Mouse (Mus musculus) lung, postnatal 0 days (tissue): ENCODE measurements around the gene Mas1. TPM values are rescaled to one million over a fixed set of nuclear protein-coding genes. Genes with fewer than 3 reads are reported as not detected.

Experiments
- ATAC-seq: fragments of 200-750 bp; cut with Nextera tagmentation; 2 replicates; pipeline ENCODE4 v1.8.0; 2017; ENCODE audit warnings: moderate library complexity
- DNase-seq: peaks from one replicate; pipeline ENCODE4 v3.0.0-alpha.2; 2016; ENCODE audit warnings: low spot score
- H3K27ac ChIP-seq: fragments of 300-500 bp; sonication (generic); 2 replicates; pipeline ENCODE4 v1.5.1; 2014; ENCODE audit warnings: antibody characterized with exemption, mild to moderate bottlenecking, low read length, mixed read lengths
- H3K27me3 ChIP-seq: fragments of 300-500 bp; sonication (generic); replicated peaks from 2 replicates; pipeline ENCODE4 v1.6.1; 2014; ENCODE audit warnings: low read length, mixed read lengths; ENCODE audit not compliant: insufficient read depth
- H3K36me3 ChIP-seq: fragments of 300-500 bp; sonication (generic); 2 replicates; pipeline ENCODE4 v1.6.1; 2014; ENCODE audit warnings: low read length, mixed read lengths; ENCODE audit not compliant: insufficient read depth
- H3K4me1 ChIP-seq: fragments of 300-500 bp; sonication (generic); 2 replicates; pipeline ENCODE4 v1.6.1; 2014; ENCODE audit warnings: antibody characterized with exemption, low read depth, low read length, mixed read lengths; ENCODE audit not compliant: insufficient read depth
- H3K4me2 ChIP-seq: fragments of 300-500 bp; sonication (generic); replicated peaks from 2 replicates; pipeline ENCODE4 v1.6.1; 2014; ENCODE audit warnings: low read depth, mild to moderate bottlenecking, low read length, moderate library complexity, mixed read lengths
- H3K4me3 ChIP-seq: fragments of 300-500 bp; sonication (generic); 2 replicates; pipeline ENCODE4 v1.5.1; 2014; ENCODE audit warnings: low read depth, low read length
- H3K9ac ChIP-seq: fragments of 300-500 bp; sonication (generic); replicated peaks from 2 replicates; pipeline ENCODE4 v1.6.1; 2014; ENCODE audit warnings: low read depth, mild to moderate bottlenecking
- H3K9me3 ChIP-seq: fragments of 300-500 bp; sonication (generic); 2 replicates; pipeline ENCODE4 v1.6.1; 2016; ENCODE audit warnings: low read length, mixed read lengths
- CTCF ChIP-seq: IDR thresholded peaks from 2 replicates; pipeline ENCODE4 v1.5.1; 2016; ENCODE audit warnings: antibody characterized with exemption, mild to moderate bottlenecking
- EP300 ChIP-seq: IDR thresholded peaks from 2 replicates; pipeline ENCODE4 v1.6.1; 2016; ENCODE audit warnings: antibody characterized with exemption, mild to moderate bottlenecking, control low read depth
- WGBS: fragments of 180-500 bp; shearing (Covaris S2); extraction: QIAGEN DNeasy Blood & Tissue Kit; methylation state at CpG from one replicate; pipeline ENCODE4 v1.1.7; 2014; 5-methylcytosine and 5-hydroxymethylcytosine counted together
- polyA plus RNA-seq: library from polyadenylated mRNA; unstranded; fragments of >200 nt; fragmentation: Nextera tagmentation; extraction: Ambion mirVana; gene quantifications from 2 replicates; pipeline ENCODE4 v1.2.1, GENCODE M21; 2015

The Mas1 gene
- polyA plus RNA-seq, 1 experiment from 2014 or later = 0.14 TPM

DNA sequence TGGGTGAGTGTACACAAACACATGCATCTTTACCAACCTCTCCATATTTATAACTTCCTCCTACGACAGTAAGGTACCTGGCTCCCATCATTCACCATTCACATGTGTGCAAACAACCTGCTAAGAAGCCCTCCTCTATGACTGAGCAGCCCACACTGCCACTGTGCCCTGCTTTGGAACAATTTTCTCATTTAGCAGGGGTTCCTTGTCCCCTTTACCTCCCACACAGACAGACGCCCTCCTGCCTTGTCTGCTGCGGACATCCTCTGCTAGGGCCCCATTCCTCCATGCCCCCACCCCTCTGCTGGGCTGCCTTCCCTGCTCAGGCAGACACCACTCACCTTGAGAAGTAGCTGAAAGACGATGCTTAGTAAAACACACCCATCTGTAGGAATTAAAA, 20.2 kb downstream of the Mas1 start:
- Histone ChIP-seq H3K27ac (no peak overlapping the region), H3K36me3 (no peaks in the 10 kb centered on the region), H3K9ac (no peak overlapping the region), H3K4me2 (no peak overlapping the region), H3K9me3 (no peaks in the 10 kb centered on the region), H3K4me3 (no peak overlapping the region), H3K27me3 (no peaks in the 10 kb centered on the region), H3K4me1 (no peaks in the 10 kb centered on the region)
- ATAC-seq = no peak
- 52% methylated on average over 4 of the region's 4 CpGs for WGBS
- no peak for DNase-seq
- no peak for TF ChIP-seq CTCF
- no peak for TF ChIP-seq EP300

DNA sequence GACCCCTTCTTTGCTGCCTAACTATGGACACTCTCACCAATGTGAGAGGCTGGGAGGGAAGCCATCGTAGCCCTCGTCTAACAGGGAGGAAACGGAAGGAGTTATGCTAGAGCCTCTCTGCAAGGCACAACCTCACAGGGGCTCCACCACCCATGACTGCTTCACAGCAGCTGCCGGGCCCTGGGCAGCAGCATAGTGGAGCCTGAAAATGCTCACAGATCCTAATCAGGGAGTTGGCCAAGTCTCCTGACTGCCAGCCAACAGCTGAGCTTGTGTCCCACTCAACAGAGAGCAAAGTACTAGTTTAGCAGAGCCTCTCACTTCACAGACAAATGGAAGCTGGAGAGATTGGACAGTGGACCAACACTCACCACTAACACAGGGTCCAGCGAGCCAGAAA, 21.5 kb downstream of the Mas1 start:
- no peak overlapping the region for H3K4me3 ChIP-seq
- H3K36me3 ChIP-seq = no peaks in the 10 kb centered on the region
- DNase-seq = no peak
- H3K9me3 ChIP-seq = no peaks in the 10 kb centered on the region
- no peak for TF ChIP-seq EP300
- no peak for ATAC-seq
- no peak overlapping the region for H3K9ac ChIP-seq
- 48% methylated on average over 5 of the region's 5 CpGs for WGBS
- H3K4me2 ChIP-seq = no peak overlapping the region
- no peak overlapping the region for H3K27ac ChIP-seq
- no peaks in the 10 kb centered on the region for H3K4me1 ChIP-seq
- no peaks in the 10 kb centered on the region for H3K27me3 ChIP-seq

DNA sequence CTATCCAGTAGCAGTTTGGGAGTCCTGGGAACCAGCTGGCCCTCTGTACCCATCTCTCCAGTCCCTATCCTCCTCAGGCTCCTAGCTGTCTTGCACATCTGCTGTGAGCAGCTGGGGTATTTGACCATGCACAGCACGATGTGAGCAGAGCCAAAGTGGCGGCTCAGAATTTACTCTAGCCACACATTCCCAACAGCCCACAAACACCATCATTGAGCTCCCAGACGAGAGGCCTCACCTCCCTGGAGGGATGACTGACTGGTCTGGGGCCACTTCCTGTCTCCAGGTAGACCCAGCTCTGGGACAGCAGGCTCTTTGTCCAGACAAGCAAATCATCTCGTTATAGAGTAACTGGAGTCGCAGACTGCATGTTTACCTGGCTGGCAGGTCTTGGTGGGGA, 22.1 kb downstream of the Mas1 start:
- no peak for DNase-seq
- 34% methylated on average over 5 of the region's 5 CpGs for WGBS
- Histone ChIP-seq H3K9me3 (no peaks in the 10 kb centered on the region), H3K4me3 (no peak overlapping the region), H3K27me3 (no peaks in the 10 kb centered on the region), H3K4me2 (no peak overlapping the region), H3K9ac (no peak overlapping the region), H3K27ac (no peak overlapping the region), H3K4me1 (no peaks in the 10 kb centered on the region), H3K36me3 (no peaks in the 10 kb centered on the region)
- ATAC-seq = no peak
- TF ChIP-seq CTCF = no peak
- no peak for TF ChIP-seq EP300

GRCm38 (mm10) chr17:12844540-12844939, 23.4 kb downstream of the Mas1 start:
- Histone ChIP-seq H3K9me3 (no peaks in the 10 kb centered on the region), H3K36me3 (no peaks in the 10 kb centered on the region), H3K27me3 (no peaks in the 10 kb centered on the region), H3K9ac (no peak overlapping the region), H3K4me3 (no peak overlapping the region), H3K4me1 (no peaks in the 10 kb centered on the region), H3K27ac (no peak overlapping the region), H3K4me2 (no peak overlapping the region)
- TF ChIP-seq EP300 = no peak
- no peak for ATAC-seq
- no peak for DNase-seq
- WGBS = 84% methylated on average over 4 of the region's 4 CpGs

DNA sequence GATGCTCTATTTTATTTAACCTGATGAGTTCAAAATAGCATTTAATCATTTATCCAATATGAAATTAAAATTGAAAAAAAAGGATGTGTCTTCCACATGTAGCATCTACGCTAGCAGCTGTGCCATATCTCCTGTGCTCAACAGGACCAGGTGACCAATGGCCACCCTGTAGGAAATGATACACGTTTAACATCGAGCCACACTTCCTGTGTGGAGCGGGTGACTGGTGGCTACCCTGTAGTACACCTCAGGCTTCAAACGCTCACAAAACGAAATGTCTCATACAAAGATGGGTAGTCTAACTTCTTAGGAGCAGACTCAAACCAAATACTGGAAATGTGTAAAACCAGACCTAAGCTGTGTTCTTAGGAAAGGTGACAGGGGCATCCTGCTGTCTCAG, 24.1 kb downstream of the Mas1 start:
- H3K4me2 ChIP-seq = no peak overlapping the region
- H3K27ac ChIP-seq = no peak overlapping the region
- H3K9ac ChIP-seq = no peak overlapping the region
- no peaks in the 10 kb centered on the region for H3K4me1 ChIP-seq
- H3K27me3 ChIP-seq = no peaks in the 10 kb centered on the region
- DNase-seq (no peak), ATAC-seq (no peak)
- H3K4me3 ChIP-seq = no peak overlapping the region
- 65% methylated on average over 6 of the region's 6 CpGs for WGBS
- no peaks in the 10 kb centered on the region for H3K9me3 ChIP-seq
- no peaks in the 10 kb centered on the region for H3K36me3 ChIP-seq
- no peak for TF ChIP-seq CTCF
- no peak for TF ChIP-seq EP300

DNA sequence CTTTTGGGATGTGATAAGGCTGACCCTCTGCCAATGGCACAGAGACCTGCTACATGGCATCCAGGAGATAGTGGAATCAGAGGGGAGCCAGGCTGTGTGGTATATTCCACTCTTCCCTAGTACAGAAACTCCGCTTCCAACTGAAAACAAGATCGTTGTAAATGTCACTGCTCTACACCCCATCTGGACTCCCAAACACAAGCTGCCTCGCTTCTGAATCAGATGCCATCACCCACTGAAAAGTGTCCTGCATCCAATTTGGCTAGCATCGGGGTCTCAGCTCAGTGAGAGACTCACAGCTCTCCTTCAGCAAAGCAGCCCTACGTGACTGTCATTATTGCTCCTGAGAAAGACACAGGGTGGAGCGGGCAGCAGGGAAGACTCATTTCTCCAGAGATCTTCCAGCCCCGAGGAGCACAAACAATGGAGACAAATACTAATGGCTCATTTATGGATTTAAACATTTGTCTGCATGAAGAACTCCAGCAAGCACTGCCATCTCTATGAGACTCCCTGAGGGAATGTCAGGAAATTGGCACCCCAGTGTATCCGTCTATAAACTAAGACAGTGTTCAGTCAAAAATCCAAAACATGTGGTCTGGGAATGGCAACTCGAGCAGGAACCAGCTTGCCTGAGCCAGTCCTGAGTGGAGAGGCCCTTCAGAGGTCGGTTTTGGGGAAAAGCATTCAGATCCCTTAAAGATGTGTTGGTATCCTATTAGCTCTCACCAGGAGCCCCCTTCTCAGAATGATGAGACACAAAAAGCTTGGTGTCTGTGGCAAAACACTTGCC, 28.3 kb downstream of the Mas1 start:
- no peaks in the 10 kb centered on the region for H3K9me3 ChIP-seq
- no peaks in the 10 kb centered on the region for H3K4me1 ChIP-seq
- H3K36me3 ChIP-seq = no peaks in the 10 kb centered on the region
- H3K27me3 ChIP-seq = no peaks in the 10 kb centered on the region
- no peak overlapping the region for H3K27ac ChIP-seq
- DNase-seq = no peak
- no peak overlapping the region for H3K9ac ChIP-seq
- WGBS = 69% methylated on average over 10 of the region's 10 CpGs
- no peak overlapping the region for H3K4me2 ChIP-seq
- H3K4me3 ChIP-seq = no peak overlapping the region
- no peak for TF ChIP-seq EP300
- TF ChIP-seq CTCF = no peak
- no peak for ATAC-seq

- Histone ChIP-seq H3K4me3 (no peak overlapping the region), H3K9ac (no peak overlapping the region), H3K27ac (no peak overlapping the region), H3K27me3 (no peaks in the 10 kb centered on the region), H3K9me3 (no peaks in the 10 kb centered on the region), H3K36me3 (no peaks in the 10 kb centered on the region), H3K4me1 (no peaks in the 10 kb centered on the region), H3K4me2 (no peak overlapping the region)
- DNase-seq (no peak), ATAC-seq (no peak)
- TF ChIP-seq CTCF (no peak), EP300 (no peak)
- WGBS = 91% methylated on average over 5 of the region's 5 CpGs
These were observed 32.2 kb downstream of the Mas1 start for GRCm38 (mm10) chr17:12835738-12836137.
